Mouse (Mus musculus) cerebellum, adult 2 months (tissue): ENCODE measurements around the gene Rgl3.

Experiments used
- CTCF ChIP-seq: fragments of 200-500 bp; IDR thresholded peaks from 2 replicates; pipeline ENCODE4 v1.5.1; 2011; ENCODE audit warnings: low read depth, mild to moderate bottlenecking, control low read depth, low read length, moderate library complexity, borderline replicate concordance; ENCODE audit not compliant: insufficient read depth
- POLR2A ChIP-seq: fragments of 200-500 bp; IDR thresholded peaks from 2 replicates; pipeline ENCODE4 v1.6.1; 2011; ENCODE audit warnings: low read length, control low read depth, borderline replicate concordance; ENCODE audit not compliant: insufficient read depth

DNA sequence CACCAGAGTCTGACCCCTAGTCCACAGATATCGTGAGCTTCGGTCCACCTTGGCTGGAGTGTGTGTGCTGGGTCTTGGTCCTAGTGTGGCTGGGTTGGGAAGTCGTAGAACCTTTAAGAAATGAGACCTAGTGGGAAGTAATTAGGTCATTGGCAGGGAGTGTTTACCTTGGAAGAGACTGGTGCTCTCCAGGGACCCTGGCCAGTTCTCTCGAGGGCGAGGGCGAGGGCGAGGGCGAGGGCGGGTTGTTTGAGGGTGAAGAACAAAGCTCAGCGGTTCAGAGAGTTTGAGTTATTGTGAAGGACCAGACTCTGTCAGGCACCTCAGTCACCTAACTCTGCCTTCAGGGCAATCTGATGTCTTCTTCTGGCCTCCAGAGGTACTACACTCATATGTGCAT is 48.6 kb upstream of the Rgl3 start:
- TF ChIP-seq POLR2A (no peak), CTCF (no peak)
